Mouse (Mus musculus) neural tube, embryonic 13.5 days (tissue): ENCODE measurements around the gene Rnaset2a. TPM values are rescaled to one million over a fixed set of nuclear protein-coding genes. Genes with fewer than 3 reads are reported as not detected.
A peak's percentile ranks its signal among the peaks of the same experiment; 100 is the strongest.
"Not testable (repeated sequence)": the region's sequence is repeated elsewhere in the genome, so short reads cannot be mapped to it uniquely, and the experiment has no call there.

Source experiments
- ATAC-seq: fragments of 200-750 bp; cut with Nextera tagmentation; 2 replicates; pipeline ENCODE4 v1.8.0; 2017; ENCODE audit warnings: low read depth, mild to moderate bottlenecking, moderate TSS enrichment, moderate library complexity
- H3K27ac ChIP-seq: fragments of 300-500 bp; sonication (generic); replicated peaks from 2 replicates; pipeline ENCODE4 v1.5.1; 2015; ENCODE audit warnings: moderate library complexity, mild to moderate bottlenecking, inconsistent platforms
- H3K27me3 ChIP-seq: fragments of 300-500 bp; sonication (generic); 2 replicates; pipeline ENCODE4 v1.6.1; 2015; ENCODE audit warnings: mild to moderate bottlenecking, inconsistent platforms
- H3K36me3 ChIP-seq: fragments of 300-500 bp; sonication (generic); 2 replicates; pipeline ENCODE4 v1.6.1; 2015; ENCODE audit warnings: mild to moderate bottlenecking, inconsistent platforms
- H3K4me1 ChIP-seq: fragments of 300-500 bp; sonication (generic); replicated peaks from 2 replicates; pipeline ENCODE4 v1.6.1; 2015; ENCODE audit warnings: inconsistent platforms
- H3K4me2 ChIP-seq: fragments of 300-500 bp; sonication (generic); 2 replicates; pipeline ENCODE4 v1.6.1; 2015; ENCODE audit warnings: inconsistent platforms, mild to moderate bottlenecking, moderate library complexity
- H3K4me3 ChIP-seq: fragments of 300-500 bp; sonication (generic); 2 replicates; pipeline ENCODE4 v1.5.1; 2015; ENCODE audit warnings: mild to moderate bottlenecking, inconsistent platforms
- H3K9ac ChIP-seq: fragments of 300-500 bp; sonication (generic); 2 replicates; pipeline ENCODE4 v1.6.1; 2015; ENCODE audit warnings: moderate library complexity, mild to moderate bottlenecking, inconsistent platforms
- H3K9me3 ChIP-seq: fragments of 300-500 bp; sonication (generic); 2 replicates; pipeline ENCODE4 v1.6.1; 2016; ENCODE audit warnings: inconsistent platforms
- WGBS: fragments of 180-500 bp; shearing (Covaris S2); methylation state at CpG from one replicate; pipeline ENCODE4 v1.1.7; 2015; 5-methylcytosine and 5-hydroxymethylcytosine counted together
- polyA plus RNA-seq: library from polyadenylated mRNA; unstranded; fragments of >200 nt; fragmentation: Nextera tagmentation; extraction: Ambion mirVana; gene quantifications from 2 replicates; pipeline ENCODE4 v1.2.1, GENCODE M21; 2015

Gene Rnaset2a
- polyA plus RNA-seq, 1 experiment from 2014 or later = 13.1 TPM

DNA sequence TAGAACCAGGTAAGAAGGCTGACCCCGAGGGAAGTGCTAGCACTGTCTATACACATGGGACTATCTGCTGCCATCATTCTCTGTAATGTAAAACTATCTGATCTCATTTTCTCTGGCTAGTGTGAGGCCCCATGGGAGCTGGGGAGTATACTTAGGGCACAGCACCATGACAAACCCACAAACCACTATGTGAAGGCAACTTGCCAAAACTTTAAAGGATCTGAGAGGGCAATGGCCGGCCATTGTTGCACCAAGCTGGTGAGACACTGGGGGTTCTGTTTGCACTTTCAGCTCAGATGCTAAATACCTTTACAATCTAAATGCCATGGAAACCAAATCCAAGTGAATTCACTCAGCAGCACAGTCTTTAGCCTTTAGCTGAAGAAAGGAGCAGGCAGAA lies 78.0 kb downstream of the Rnaset2a start:
- not testable (repeated sequence) for H3K9ac ChIP-seq, H3K4me1 ChIP-seq, H3K9me3 ChIP-seq, H3K4me3 ChIP-seq, H3K4me2 ChIP-seq, H3K36me3 ChIP-seq, H3K27ac ChIP-seq, H3K27me3 ChIP-seq
- ATAC-seq = 0 out of 2 replicates have a peak, but pooled peaks have one; percentile 53
- 82% methylated on average over 2 of the region's 2 CpGs for WGBS

Other genes starting within 250 kb of the Rnaset2a start
- gene Tagap, start 222.1 kb downstream of the Rnaset2a start, polyA plus RNA-seq = 0.36 and 0.43 TPM in 2 replicates
- gene Rsph3a, start 202.5 kb downstream of the Rnaset2a start, polyA plus RNA-seq = 67.3 and 93.0 TPM in 2 replicates
- 0.23 and 0.28 TPM in 2 replicates for gene Gm49673, start 309 bp downstream of the Rnaset2a start, polyA plus RNA-seq
- gene Fgfr1op, start 17.4 kb upstream of the Rnaset2a start, polyA plus RNA-seq = 28.4 and 30.4 TPM in 2 replicates
- not detected in 2 replicates for gene Ccr6, start 87.9 kb upstream of the Rnaset2a start, polyA plus RNA-seq
- gene Mpc1, start 134.8 kb upstream of the Rnaset2a start, polyA plus RNA-seq = 290 and 317 TPM in 2 replicates
- 149 and 165 TPM in 2 replicates for gene Sft2d1, start 163.0 kb upstream of the Rnaset2a start, polyA plus RNA-seq
- 9.8 TPM in 2 replicates for gene Prr18, start 189.4 kb upstream of the Rnaset2a start, polyA plus RNA-seq
- 0.47 and 0.62 TPM in 2 replicates for gene T2, start 207.9 kb upstream of the Rnaset2a start, polyA plus RNA-seq